Mouse (Mus musculus): ENCODE data around the gene Poc1b. TPM values are rescaled to one million over a fixed set of nuclear protein-coding genes. Genes with fewer than 3 reads are reported as not detected.

Poc1b gene
- total RNA-seq, 2 experiments from 2014 or later = 13.4 to 42.6 TPM

- peak; percentile 79 for ATAC-seq (replicated peaks; ENCODE audit: poor library complexity, severe bottlenecking)
Observed at GRCm38 (mm10) chr10:99152063-99152462, 45.2 kb downstream of the Poc1b start.

GRCm38 (mm10) chr10:99154635-99155034 lies 47.8 kb downstream of the Poc1b start:
- no peak for ATAC-seq (replicated peaks; ENCODE audit: poor library complexity, severe bottlenecking)

- ATAC-seq (replicated peaks; ENCODE audit: poor library complexity, severe bottlenecking) = peak; percentile 54
Observed at GRCm38 (mm10) chr10:99156808-99157207, 50.0 kb downstream of the Poc1b start.

GRCm38 (mm10) chr10:99157697-99158096 lies 50.9 kb downstream of the Poc1b start:
- peak; percentile 90 for ATAC-seq (replicated peaks; ENCODE audit: poor library complexity, severe bottlenecking)

GRCm38 (mm10) chr10:99161987-99162582 lies 55.2 kb downstream of the Poc1b start:
- peak; percentile 81 for ATAC-seq (replicated peaks; ENCODE audit: poor library complexity, severe bottlenecking)

GRCm38 (mm10) chr10:99163002-99163401 lies 56.2 kb downstream of the Poc1b start:
- no peak for ATAC-seq (replicated peaks; ENCODE audit: poor library complexity, severe bottlenecking)

- ATAC-seq (replicated peaks; ENCODE audit: poor library complexity, severe bottlenecking) = no peak
Observed at GRCm38 (mm10) chr10:99164871-99165477, 58.1 kb downstream of the Poc1b start.

GRCm38 (mm10) chr10:99165751-99166282 lies 59.0 kb downstream of the Poc1b start:
- no peak for ATAC-seq (replicated peaks; ENCODE audit: poor library complexity, severe bottlenecking)

- no peak for ATAC-seq (replicated peaks; ENCODE audit: poor library complexity, severe bottlenecking)
Observed at GRCm38 (mm10) chr10:99166392-99166791, 59.6 kb downstream of the Poc1b start.

- ATAC-seq (replicated peaks; ENCODE audit: poor library complexity, severe bottlenecking) = no peak
Observed at GRCm38 (mm10) chr10:99168404-99168803, 61.6 kb downstream of the Poc1b start.

GRCm38 (mm10) chr10:99168840-99169764 lies 62.3 kb downstream of the Poc1b start:
- ATAC-seq (replicated peaks; ENCODE audit: poor library complexity, severe bottlenecking) = peak; percentile 20

- ATAC-seq (replicated peaks; ENCODE audit: poor library complexity, severe bottlenecking) = peak; percentile 87
Observed at GRCm38 (mm10) chr10:99169765-99170129, 62.9 kb downstream of the Poc1b start.

- peak; percentile 60 for ATAC-seq (replicated peaks; ENCODE audit: poor library complexity, severe bottlenecking)
Observed at GRCm38 (mm10) chr10:99171961-99172497, 65.2 kb downstream of the Poc1b start.

- ATAC-seq (replicated peaks; ENCODE audit: poor library complexity, severe bottlenecking) = no peak
Observed at GRCm38 (mm10) chr10:99172906-99173507, 66.2 kb downstream of the Poc1b start.

GRCm38 (mm10) chr10:99176911-99177310 lies 70.1 kb downstream of the Poc1b start:
- no peak for ATAC-seq (replicated peaks; ENCODE audit: poor library complexity, severe bottlenecking)

- ATAC-seq (replicated peaks; ENCODE audit: poor library complexity, severe bottlenecking) = no peak
Observed at GRCm38 (mm10) chr10:99178118-99178517, 71.3 kb downstream of the Poc1b start.

- ATAC-seq (replicated peaks; ENCODE audit: poor library complexity, severe bottlenecking) = no peak
Observed at GRCm38 (mm10) chr10:99179122-99179521, 72.3 kb downstream of the Poc1b start.

GRCm38 (mm10) chr10:99179566-99179965 lies 72.7 kb downstream of the Poc1b start:
- ATAC-seq (replicated peaks; ENCODE audit: poor library complexity, severe bottlenecking) = no peak

- ATAC-seq (replicated peaks; ENCODE audit: poor library complexity, severe bottlenecking) = peak; percentile 68
Observed at GRCm38 (mm10) chr10:99181497-99181896, 74.7 kb downstream of the Poc1b start.

- peak; percentile 83 for ATAC-seq (replicated peaks; ENCODE audit: poor library complexity, severe bottlenecking)
Observed at GRCm38 (mm10) chr10:99182107-99182506, 75.3 kb downstream of the Poc1b start.
